Mouse (Mus musculus) neural tube, embryonic 14.5 days (tissue): ENCODE data around the gene Ttc23. TPM values are rescaled to one million over a fixed set of nuclear protein-coding genes. Genes with fewer than 3 reads are reported as not detected.

ENCODE experiments used
- ATAC-seq: fragments of 200-750 bp; cut with Nextera tagmentation; 2 replicates; pipeline ENCODE4 v1.8.0; 2017; ENCODE audit warnings: low read depth, mild to moderate bottlenecking, moderate TSS enrichment, moderate library complexity
- H3K27ac ChIP-seq: fragments of 300-500 bp; sonication (generic); 2 replicates; pipeline ENCODE4 v1.5.1; 2014; ENCODE audit warnings: low read depth, mild to moderate bottlenecking, control low read depth, low read length, moderate library complexity, mixed read lengths
- H3K27me3 ChIP-seq: fragments of 300-500 bp; sonication (generic); 2 replicates; pipeline ENCODE4 v1.6.1; 2014; ENCODE audit warnings: low read length; ENCODE audit not compliant: control insufficient read depth, insufficient read depth
- H3K36me3 ChIP-seq: fragments of 300-500 bp; sonication (generic); 2 replicates; pipeline ENCODE4 v1.6.1; 2014; ENCODE audit warnings: low read length, mixed read lengths; ENCODE audit not compliant: control insufficient read depth, insufficient read depth
- H3K4me1 ChIP-seq: fragments of 300-500 bp; sonication (generic); 2 replicates; pipeline ENCODE4 v1.6.1; 2014; ENCODE audit warnings: low read length; ENCODE audit not compliant: control insufficient read depth, insufficient read depth
- H3K4me2 ChIP-seq: fragments of 300-500 bp; sonication (generic); 2 replicates; pipeline ENCODE4 v1.6.1; 2014; ENCODE audit warnings: mild to moderate bottlenecking, low read depth, low read length, control low read depth
- H3K4me3 ChIP-seq: fragments of 300-500 bp; sonication (generic); 2 replicates; pipeline ENCODE4 v1.5.1; 2014; ENCODE audit warnings: low read depth, low read length, control low read depth, mixed read lengths
- H3K9ac ChIP-seq: fragments of 300-500 bp; sonication (generic); replicated peaks from 2 replicates; pipeline ENCODE4 v1.6.1; 2014; ENCODE audit warnings: low read depth, mild to moderate bottlenecking, control low read depth, low read length, mixed read lengths
- H3K9me3 ChIP-seq: fragments of 300-500 bp; sonication (generic); 2 replicates; pipeline ENCODE4 v1.6.1; 2016; ENCODE audit warnings: low read length; ENCODE audit not compliant: control insufficient read depth
- WGBS: fragments of 180-500 bp; shearing (Covaris S2); extraction: QIAGEN DNeasy Blood & Tissue Kit; methylation state at CpG from one replicate; pipeline ENCODE4 v1.1.7; 2014; 5-methylcytosine and 5-hydroxymethylcytosine counted together
- polyA plus RNA-seq: library from polyadenylated mRNA; unstranded; fragments of >200 nt; fragmentation: Nextera tagmentation; extraction: Ambion mirVana; gene quantifications from 2 replicates; pipeline ENCODE4 v1.2.1, GENCODE M21; 2014

Gene Ttc23
- polyA plus RNA-seq, 1 experiment from 2014 or later: 5.4 TPM

GRCm38 (mm10) chr7:67697892-67698630 is 50.9 kb downstream of the Ttc23 start:
- H3K4me2 ChIP-seq: no peak overlapping the region
- H3K9ac ChIP-seq: no peak overlapping the region
- H3K27ac ChIP-seq: no peak overlapping the region
- no peaks in the 10 kb centered on the region for H3K27me3 ChIP-seq
- no peaks in the 10 kb centered on the region for H3K9me3 ChIP-seq
- no peaks in the 10 kb centered on the region for H3K36me3 ChIP-seq
- H3K4me3 ChIP-seq: no peak overlapping the region
- ATAC-seq: no peak
- H3K4me1 ChIP-seq: peaks cover 8% of the 10 kb centered on the region; the same call in 1 of the 2 replicates
- WGBS: 92% methylated on average over 28 of the region's 28 CpGs

DNA sequence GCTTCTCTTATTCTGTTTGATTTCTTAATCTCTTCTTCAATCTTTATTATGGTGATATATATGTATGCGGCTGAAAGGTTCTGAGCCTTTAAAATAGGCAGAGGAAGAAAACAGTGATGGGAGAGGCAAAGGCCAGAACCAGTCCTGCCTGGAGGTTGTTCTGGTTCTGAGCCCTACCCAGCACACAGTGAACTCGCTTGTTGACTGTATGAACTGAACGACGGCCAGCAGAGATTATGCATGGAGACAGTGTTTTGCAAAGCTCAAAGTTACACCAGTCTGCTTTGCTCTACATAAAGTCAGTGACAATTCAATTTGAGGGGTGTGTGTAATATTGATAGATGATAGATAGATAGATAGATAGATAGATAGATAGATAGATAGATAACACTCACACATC is 52.1 kb downstream of the Ttc23 start:
- Histone ChIP-seq H3K36me3 (no peaks in the 10 kb centered on the region), H3K9me3 (no peaks in the 10 kb centered on the region), H3K4me3 (no peak overlapping the region), H3K4me2 (no peak overlapping the region), H3K9ac (no peak overlapping the region), H3K27ac (no peak overlapping the region), H3K27me3 (no peaks in the 10 kb centered on the region), H3K4me1 (peaks cover 8% of the 10 kb centered on the region; the same call in 1 of the 2 replicates)
- 94% methylated on average over 4 of the region's 4 CpGs for WGBS
- no peak for ATAC-seq

DNA sequence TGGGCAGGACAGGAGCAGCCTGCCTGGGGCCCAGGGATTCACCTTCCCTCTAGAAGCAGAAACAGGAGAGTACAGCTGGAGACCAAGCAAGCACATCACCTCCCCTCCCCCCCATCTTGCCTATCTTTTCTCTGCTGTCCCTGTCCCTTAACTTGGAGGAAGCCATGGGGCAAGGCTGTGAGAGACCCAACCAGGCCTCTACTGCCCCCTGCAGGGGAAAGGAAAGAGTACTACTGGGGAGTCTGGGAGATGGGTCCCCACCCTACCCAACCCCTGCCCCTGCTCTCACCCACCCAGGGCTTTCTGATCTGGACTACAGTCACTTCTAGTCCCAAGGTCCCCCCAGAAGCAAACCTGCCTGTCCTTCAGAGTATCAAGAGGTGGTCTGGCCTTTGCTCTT is 53.6 kb downstream of the Ttc23 start:
- Histone ChIP-seq H3K4me1 (peaks cover 8% of the 10 kb centered on the region; the same call in 1 of the 2 replicates), H3K4me2 (no peak overlapping the region), H3K9me3 (no peaks in the 10 kb centered on the region), H3K9ac (no peak overlapping the region), H3K36me3 (no peaks in the 10 kb centered on the region), H3K27ac (no peak overlapping the region), H3K4me3 (no peak overlapping the region), H3K27me3 (no peaks in the 10 kb centered on the region)
- ATAC-seq: no peak; the same call in 1 of the 2 replicates

- Histone ChIP-seq H3K4me2 (no peak overlapping the region), H3K27ac (no peak overlapping the region), H3K9ac (no peak overlapping the region), H3K9me3 (no peaks in the 10 kb centered on the region), H3K4me3 (no peak overlapping the region), H3K36me3 (no peaks in the 10 kb centered on the region), H3K27me3 (no peaks in the 10 kb centered on the region), H3K4me1 (peaks cover 8% of the 10 kb centered on the region; the same call in 1 of the 2 replicates)
- 65% methylated on average over 17 of the region's 17 CpGs for WGBS
- no peak for ATAC-seq
Observed at GRCm38 (mm10) chr7:67701252-67701914, 54.2 kb downstream of the Ttc23 start.

- Histone ChIP-seq H3K27me3 (no peaks in the 10 kb centered on the region), H3K27ac (no peak overlapping the region), H3K4me2 (no peak overlapping the region), H3K9me3 (no peaks in the 10 kb centered on the region), H3K4me3 (no peak overlapping the region), H3K4me1 (no peaks in the 10 kb centered on the region), H3K9ac (no peak overlapping the region), H3K36me3 (no peaks in the 10 kb centered on the region)
- WGBS: 81% methylated on average over 6 of the region's 6 CpGs
- ATAC-seq: no peak
Observed at GRCm38 (mm10) chr7:67708160-67708559, 61.0 kb downstream of the Ttc23 start.

- Histone ChIP-seq H3K9ac (no peak overlapping the region), H3K27ac (no peak overlapping the region), H3K4me1 (peaks cover 6% of the 10 kb centered on the region), H3K9me3 (no peaks in the 10 kb centered on the region), H3K4me3 (no peak overlapping the region), H3K36me3 (no peaks in the 10 kb centered on the region), H3K27me3 (no peaks in the 10 kb centered on the region), H3K4me2 (no peak overlapping the region)
- 89% methylated on average over 7 of the region's 7 CpGs for WGBS
- ATAC-seq: no peak
Observed at GRCm38 (mm10) chr7:67710216-67710615, 63.0 kb downstream of the Ttc23 start.

- peaks cover 6% of the 10 kb centered on the region for H3K4me1 ChIP-seq
- H3K4me2 ChIP-seq: peak overlapping the region; percentile 18; the same call in 1 of the 2 replicates
- H3K9ac ChIP-seq: 0 out of 2 replicates have a peak overlapping the region, but pooled peaks have one; percentile 21
- H3K4me3 ChIP-seq: no peak overlapping the region
- H3K27ac ChIP-seq: peak overlapping the region; percentile 74
- H3K27me3 ChIP-seq: no peaks in the 10 kb centered on the region
- no peaks in the 10 kb centered on the region for H3K9me3 ChIP-seq
- ATAC-seq: peak; percentile 67; the same call in 1 of the 2 replicates
- WGBS: 31% methylated on average over 19 of the region's 19 CpGs
- H3K36me3 ChIP-seq: no peaks in the 10 kb centered on the region
Observed at GRCm38 (mm10) chr7:67713820-67714510, 66.8 kb downstream of the Ttc23 start.

DNA sequence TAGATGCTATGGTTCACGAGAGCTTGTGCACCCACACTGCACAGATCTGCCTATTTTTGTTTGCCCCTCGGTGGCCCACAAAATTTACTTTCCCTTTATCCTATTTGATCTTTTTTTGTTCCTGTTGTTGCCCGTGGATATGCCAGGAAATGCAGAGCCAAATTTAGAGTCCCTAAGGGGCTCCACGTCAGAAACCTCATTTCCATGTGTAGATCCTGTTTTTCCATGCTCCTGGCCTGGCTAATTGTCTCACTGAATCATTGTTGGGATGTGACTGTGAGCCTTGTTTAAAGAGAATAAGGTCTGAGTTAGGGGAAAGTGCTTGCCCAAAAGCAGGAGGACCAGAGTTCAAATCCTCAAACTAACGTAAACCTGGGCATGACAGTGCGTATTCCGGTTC is 68.0 kb downstream of the Ttc23 start:
- 55% methylated on average over 7 of the region's 7 CpGs for WGBS
- no peak for ATAC-seq
- no peak overlapping the region for H3K27ac ChIP-seq
- H3K4me1 ChIP-seq: peaks cover 6% of the 10 kb centered on the region
- H3K4me3 ChIP-seq: no peak overlapping the region
- H3K4me2 ChIP-seq: no peak overlapping the region
- no peaks in the 10 kb centered on the region for H3K9me3 ChIP-seq
- H3K36me3 ChIP-seq: no peaks in the 10 kb centered on the region
- no peak overlapping the region for H3K9ac ChIP-seq
- no peaks in the 10 kb centered on the region for H3K27me3 ChIP-seq
